Mouse (Mus musculus) heart, adult 2 months (tissue): ENCODE measurements around the gene Zfp81.
"Not testable (repeated sequence)": the region's sequence is repeated elsewhere in the genome, so short reads cannot be mapped to it uniquely, and the experiment has no call there.

Source experiments
- CTCF ChIP-seq: fragments of 200-600 bp; IDR thresholded peaks from 2 replicates; pipeline ENCODE4 v1.8.1; 2022; ENCODE audit warnings: antibody characterized with exemption, mild to moderate bottlenecking, moderate library complexity
- EP300 ChIP-seq: fragments of 200-500 bp; IDR thresholded peaks from 2 replicates; pipeline ENCODE4 v1.6.1; 2011; ENCODE audit warnings: low read depth, low read length, control low read depth; ENCODE audit not compliant: insufficient read depth
- POLR2A ChIP-seq: fragments of 200-500 bp; IDR thresholded peaks from 2 replicates; pipeline ENCODE4 v1.6.1; 2011; ENCODE audit warnings: mild to moderate bottlenecking, low read depth, low read length, control low read depth; ENCODE audit not compliant: insufficient read depth

GRCm38 (mm10) chr17:33289876-33290149 lies 68.9 kb downstream of the Zfp81 start:
- TF ChIP-seq EP300, CTCF, POLR2A: not testable (repeated sequence)
